Mouse (Mus musculus) heart, adult 18-20 months (tissue): Measurements from ENCODE around the gene Rpa2. TPM values are rescaled to one million over a fixed set of nuclear protein-coding genes. Genes with fewer than 3 reads are reported as not detected.
"Not testable (repeated sequence)": the region's sequence is repeated elsewhere in the genome, so short reads cannot be mapped to it uniquely, and the experiment has no call there.

ENCODE experiments used
- DNase-seq, 2 experiments: peaks; one replicate each; pipeline ENCODE4 v3.0.0; 2021 to 2022; ENCODE audit warnings: mixed read lengths in 1 of 2
- total RNA-seq, 2 experiments: library from RNA; stranded (reverse); gene quantifications; 2 replicates each; pipeline ENCODE4 v1.2.3; 2021

The Rpa2 gene
- total RNA-seq, 2 experiments from 2014 or later: 11.8 to 14.1 TPM

DNA sequence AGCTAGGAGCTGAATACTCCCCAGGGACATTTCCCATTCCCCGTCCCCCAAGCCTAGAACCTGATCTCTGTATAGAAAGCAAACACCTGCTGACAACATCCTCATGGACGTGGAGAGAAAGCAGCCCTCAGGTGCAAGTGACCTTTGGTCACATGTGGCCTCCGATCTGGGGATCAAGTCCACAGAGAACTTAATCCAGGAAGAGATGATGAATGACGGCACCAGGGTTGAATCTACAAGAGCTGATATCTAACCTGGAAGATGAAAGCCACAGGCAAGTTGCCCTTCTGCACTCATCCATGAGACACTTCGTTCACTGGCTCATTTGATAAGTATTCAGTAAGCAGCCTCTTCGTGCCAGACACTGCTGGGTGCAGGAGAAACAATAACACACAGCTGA, 5.5 kb upstream of the Rpa2 start:
- DNase-seq: no peak

DNA sequence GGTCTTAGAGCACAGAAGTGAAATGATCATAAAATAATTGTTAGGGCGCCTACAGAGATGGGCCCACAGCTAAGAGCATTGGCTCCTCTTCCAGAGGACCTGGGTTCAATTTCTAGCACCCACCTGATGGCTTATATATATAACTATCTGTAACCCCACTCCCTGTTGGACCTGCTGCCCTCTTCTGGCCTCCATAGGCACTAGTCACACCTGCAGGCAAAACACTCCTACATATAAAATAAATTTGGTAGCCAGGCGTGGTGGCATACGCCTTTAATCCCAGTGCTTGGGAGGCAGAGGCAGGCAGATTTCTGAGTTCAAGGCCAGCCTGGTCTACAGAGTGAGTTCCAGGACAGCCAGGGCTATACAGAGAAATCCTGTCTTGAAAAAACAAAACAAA, 5.0 kb upstream of the Rpa2 start:
- DNase-seq: not testable (repeated sequence)

DNA sequence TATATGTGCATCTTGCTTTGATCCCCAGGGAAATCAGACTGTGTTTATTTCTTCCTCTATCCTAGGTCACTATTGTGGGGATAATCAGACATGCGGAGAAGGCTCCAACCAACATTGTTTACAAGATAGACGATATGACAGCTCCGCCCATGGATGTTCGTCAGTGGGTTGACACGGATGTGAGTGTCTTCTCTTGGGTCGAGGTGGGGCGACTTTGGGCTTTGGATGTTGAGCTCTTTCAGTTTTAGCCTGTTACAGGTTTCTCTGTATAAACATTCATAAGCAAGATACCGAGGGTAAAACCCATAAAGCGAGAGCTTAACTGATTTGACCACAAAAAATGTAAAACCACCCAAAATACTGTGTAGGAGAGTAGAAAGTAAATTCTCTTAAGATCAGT, 3.6 kb downstream of the Rpa2 start:
- DNase-seq: no peak

DNA sequence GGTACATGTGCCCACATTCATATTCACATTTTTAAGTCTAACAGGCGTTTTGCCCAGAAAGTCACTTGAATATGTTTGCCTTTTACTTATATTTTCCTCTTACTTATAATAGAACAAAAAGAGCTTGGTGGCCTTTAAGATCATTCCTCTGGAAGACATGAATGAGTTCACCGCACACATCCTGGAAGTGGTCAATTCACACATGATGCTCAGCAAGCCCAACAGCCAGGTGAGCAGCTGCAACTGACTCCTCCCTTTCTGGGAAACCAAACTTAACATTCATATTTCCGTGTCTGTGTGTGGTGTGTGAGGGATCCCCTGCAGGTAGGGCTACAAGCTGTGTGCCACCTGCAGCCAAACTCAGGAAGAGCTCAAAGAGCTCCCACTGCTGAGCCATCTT, 6.8 kb downstream of the Rpa2 start:
- no peak for DNase-seq

DNA sequence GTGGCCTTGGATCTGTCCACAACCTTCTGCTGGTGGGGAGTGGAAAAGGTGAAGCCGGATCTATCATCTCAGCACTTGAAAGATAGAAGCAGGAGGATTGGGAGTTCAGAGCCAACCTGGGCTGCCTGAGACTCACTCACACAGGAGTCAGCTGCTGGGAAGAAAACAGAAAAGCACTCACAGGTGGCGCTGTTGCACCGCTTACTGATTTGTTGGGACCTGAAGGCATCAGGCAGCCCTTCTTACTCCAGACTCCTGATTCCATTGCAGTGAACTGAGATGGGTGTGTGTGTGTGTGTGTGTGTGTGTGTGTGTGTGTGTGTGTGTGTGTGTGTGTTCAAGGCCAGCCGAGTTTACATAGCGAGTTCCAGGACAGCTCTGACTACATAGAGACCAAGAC, 8.6 kb downstream of the Rpa2 start:
- DNase-seq: peak; percentile 75 to 82

DNA sequence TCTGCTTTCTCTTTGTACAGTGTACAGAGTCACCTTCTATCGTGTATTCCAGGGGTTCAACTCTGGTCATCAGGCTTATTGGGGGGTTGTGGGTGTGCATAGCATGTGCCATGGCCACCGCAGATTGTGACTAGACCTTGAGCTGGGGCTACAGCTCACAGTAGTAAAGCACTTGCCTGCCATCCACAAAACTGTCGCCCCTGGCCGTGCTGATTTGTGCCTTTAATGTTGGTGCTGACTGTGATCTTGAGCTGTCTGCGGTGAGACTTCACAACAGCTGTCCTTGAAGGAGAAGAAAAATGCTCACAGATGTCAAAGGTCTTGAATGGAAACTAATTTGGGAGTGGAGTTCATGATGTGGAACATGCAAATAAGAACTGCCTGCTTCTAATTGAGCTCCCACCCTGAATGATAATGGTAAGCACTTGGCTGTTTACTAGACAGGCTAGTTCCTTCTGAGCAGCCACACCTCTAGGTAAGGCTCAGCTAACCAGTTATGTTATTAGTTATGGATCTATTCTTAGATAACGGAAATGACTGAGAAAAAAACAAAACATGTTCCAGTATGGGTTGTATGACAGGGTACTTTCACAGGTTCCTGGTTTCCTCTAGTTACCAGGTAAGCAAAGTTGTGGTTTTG, 10.6 kb downstream of the Rpa2 start:
- no peak for DNase-seq

DNA sequence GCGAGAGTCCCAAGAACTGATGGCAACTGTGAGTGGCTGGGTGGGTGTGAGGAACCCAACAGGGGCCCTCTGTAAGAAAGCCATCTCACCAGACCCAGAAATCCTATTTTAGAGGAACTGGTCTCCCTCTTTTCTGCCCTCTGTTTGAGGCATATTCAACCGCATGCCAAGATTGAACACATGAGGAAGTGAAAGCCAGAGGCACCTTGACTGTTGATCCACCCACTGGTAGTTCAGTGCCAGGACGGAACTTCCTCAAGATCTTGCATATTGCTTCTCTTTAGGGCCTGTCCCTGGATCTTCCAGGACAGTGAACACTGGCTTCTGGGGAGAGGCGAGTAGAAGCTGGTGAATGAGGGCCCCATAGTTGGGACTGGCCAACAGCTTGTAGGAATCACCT, 12.2 kb downstream of the Rpa2 start:
- peak in 1 of 2 experiments; percentile 63 for DNase-seq

DNA sequence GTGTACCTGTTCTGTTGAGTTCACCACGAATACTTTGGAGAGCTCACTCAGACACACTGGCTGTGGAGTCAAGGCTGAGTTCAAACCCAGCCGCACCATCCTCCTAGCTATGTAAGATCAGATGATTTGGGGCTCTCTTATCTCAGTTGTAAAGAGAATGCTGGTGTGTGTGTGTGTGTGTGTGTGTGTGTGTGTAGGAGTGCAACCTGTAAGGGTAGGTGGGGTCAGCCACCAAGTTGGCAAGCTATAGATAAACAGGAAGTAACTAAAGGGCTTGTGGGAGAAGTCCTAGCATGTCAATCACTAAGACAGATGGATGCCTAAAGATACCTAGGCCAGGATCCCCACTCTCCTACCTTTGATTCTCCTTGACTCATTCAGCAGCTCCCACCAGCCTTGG, 15.6 kb downstream of the Rpa2 start:
- DNase-seq: no peak

DNA sequence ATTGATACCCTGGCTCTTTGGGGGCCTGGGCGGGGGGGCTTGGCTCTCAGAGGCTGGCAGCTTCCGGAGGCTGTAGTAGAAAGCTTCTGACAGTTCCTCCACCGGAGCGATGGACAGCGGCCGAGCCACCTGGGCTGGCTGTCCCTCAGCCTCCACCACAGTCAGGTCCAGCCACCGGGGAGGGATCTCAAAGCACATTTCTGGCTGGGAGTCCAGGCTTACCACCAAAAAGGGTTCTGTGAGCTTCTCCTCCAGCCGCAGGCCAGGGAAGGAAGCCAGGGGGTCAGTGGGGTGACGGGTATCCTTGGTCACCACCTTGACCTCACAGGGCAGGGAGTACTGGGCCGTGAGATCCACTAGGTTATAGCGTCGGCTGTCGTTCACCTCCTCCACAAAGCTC, 17.1 kb downstream of the Rpa2 start:
- no peak for DNase-seq

DNA sequence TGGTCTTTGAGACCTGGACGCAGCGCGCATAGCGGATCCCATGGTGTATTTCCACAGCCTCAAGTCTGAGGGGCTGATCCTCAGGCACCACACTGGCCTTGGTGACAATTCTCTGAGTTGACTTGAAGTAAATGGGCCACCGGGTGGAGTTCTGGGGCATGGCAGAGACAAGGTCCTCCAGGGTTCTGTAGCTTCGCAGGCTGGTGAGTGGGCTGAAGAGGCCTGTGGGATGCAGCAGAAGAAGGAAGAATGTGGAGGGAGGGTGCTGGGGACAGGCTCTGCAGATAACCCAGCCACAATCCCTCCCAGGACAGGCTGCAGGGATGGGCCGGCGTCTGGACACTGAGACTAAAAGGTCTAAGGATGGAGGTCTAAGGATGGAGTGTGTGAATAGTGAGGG, 21.6 kb downstream of the Rpa2 start:
- DNase-seq: no peak

DNA sequence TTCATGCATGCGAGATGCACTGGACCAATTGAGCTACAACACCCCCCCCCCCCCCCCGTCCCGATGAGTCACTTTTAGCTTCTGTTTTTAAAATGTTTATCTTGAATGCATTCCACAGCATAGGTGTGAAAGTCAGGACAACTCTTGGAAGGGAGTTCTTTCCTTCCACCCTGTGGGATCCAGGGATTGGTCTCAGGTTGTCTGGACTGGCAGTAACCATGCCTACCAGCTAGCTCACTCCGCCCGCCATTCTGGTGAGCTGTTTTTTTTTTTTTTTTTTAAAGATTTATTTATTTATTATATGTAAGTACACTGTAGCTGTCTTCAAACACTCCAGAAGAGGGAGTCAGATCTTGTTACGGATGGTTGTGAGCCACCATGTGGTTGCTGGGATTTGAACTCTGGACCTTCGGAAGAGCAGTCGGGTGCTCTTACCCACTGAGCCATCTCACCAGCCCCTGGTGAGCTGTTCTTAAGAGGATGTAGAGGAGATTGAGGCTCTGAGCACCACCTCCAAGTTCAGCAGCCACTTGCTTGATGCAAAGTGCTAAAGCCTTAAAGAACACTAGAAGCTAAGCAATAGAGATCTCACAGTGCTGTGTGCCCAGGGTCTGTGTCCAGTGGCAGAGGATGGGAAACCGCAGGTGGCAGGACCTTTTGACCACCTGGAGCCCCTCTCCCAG, 25.3 kb downstream of the Rpa2 start:
- not testable (repeated sequence) for DNase-seq

DNA sequence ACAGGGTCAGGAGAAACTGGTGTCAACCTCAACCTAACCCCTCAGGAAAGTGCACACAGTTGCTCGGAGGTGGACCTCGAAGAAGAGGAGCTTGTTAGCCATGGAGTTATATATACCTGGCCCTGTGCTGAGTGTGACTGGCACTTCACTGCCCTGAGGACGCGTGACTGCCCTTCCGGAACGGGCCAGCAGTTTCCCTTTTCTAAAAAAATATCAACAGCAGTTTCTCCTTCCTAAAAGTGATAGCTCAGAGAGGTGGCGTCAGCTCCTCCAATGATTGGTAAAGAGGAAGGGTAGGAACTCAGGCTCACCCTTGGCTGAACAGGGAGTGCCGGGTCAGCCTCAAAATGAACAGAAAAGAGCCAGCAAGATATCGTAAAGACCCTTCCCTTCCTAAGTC, 25.9 kb downstream of the Rpa2 start:
- peak; percentile 21 to 65 for DNase-seq

DNA sequence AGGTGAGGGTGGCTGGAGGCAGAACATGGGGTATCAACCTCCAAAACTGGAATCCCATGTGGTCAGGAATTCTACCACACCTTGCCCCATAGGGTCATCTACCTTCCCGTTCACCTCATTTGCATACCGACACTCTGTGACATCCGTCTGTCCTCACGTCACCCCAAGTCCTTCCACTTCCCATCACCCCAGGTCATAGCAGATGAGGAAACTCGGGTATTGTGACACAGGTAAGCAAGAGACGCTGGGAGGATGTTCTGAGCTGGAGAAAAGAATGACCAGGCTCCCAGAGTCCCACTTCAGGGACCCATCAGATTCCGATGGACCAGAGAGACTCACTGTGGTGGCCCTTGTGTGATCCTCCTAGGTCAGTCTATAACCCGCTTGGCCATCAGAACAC, 26.6 kb downstream of the Rpa2 start:
- DNase-seq: no peak

DNA sequence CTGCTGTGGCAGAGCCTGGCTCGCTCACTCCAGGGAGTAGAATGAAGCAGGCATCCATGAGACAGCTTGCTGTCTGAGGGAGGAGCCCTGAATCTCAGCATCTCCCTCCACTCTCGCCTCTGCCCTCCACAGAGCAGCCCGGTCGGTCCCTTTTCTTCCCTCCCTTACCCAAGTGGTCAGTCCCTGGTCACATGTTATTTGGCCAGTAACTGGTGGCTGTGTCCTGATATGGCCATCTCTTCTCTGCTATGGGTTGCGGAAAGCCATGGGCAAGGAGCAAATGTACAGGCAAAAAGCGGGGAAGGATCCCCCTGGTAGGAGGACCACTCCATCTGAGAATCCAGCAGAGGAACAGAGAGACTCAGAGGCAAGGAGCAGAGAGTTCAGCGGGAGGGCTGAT, 27.0 kb downstream of the Rpa2 start:
- no peak for DNase-seq

DNA sequence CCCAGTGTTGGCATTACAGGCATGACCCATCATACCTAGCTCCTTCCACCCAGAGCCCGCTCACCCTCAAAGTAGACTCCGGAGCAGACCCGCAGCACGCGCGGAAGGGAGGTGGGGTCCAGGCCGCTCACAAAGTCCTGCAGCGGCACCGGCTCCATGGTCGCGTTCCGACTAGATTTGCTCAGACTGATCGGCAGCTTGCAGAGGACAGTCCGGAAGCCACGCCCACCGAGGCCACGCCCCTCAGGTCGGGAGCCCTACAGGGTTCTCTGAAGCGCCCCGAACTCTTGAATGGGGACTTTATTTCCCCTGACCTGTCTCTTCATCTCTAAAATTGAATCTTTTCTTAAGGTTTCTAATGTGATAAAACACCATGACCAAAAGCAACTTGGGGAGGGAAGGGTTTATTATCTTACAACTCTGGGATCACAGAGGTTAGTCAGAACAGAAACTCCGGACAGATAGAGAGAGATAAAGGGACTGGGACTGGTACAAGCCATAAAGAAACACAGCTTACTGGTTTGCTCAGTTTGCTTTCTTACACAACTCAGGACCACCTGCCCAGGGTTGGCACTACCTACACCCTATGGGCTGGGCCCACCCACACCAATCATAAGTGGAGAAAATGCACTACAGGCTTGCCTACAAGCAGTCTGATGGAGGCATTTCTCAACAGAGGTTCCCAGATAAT, 28.2 kb downstream of the Rpa2 start, which contains the start of gene Themis2:
TSS of gene Themis2 (minus strand) at position 192 of the 691 bp plus-strand sequence.
- peak; percentile 85 to 89 for DNase-seq

DNA sequence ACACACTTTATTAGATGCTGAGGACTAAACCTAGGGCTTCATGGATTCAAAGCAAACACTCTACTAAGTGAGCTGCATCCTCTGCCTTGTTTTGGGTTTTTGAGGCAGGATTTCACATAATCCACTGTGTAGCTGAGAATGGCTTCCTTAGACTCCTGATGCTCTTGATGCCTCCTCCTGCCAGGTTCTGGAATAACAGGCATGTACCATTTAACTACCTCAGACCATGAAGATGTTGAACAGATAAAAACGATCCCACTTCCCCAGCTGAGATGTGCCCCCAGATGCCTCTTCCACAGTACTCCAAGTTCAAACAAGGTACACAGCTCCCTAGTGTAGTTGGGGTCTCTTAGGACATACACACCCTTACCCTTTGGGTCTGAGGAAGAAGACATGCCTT, 29.3 kb downstream of the Rpa2 start:
- DNase-seq: no peak

DNA sequence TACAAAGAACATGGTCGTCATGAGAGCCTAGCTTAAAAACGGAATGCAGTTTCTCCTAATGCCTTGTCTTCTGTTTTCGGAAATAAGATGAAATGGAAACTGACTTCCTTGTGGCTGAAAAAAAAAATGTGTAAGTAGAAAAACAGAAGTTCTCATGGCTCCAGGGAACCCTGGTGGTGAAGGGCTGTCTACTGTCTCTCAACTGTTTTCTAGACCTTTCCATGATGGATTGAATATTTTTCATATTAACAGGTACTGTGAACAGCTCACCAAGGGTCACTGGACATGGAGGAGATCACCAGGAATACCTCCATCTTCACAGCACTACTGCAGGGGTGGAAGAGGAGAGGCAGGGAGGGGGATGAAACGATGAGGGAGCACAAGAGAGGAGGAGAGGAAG, 29.9 kb downstream of the Rpa2 start:
- DNase-seq: no peak

DNA sequence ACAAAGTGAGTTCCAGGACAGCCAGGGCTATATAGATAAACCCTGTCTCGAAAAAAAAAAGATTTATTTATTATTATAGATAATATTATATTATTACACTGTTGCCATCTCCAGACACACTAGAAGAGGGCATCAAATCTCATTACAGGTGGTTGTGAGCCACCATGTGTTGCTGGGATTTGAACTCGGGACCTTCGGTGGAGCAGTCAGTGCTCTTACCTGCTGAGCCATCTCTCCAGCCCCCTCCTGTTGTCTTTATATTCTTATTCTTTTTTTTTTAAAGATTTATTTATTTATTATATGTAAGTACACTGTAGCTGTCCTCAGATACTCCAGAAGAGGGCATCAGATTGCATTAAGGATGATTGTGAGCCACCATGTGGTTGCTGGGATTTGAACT, 30.5 kb downstream of the Rpa2 start:
- not testable (repeated sequence) for DNase-seq

DNA sequence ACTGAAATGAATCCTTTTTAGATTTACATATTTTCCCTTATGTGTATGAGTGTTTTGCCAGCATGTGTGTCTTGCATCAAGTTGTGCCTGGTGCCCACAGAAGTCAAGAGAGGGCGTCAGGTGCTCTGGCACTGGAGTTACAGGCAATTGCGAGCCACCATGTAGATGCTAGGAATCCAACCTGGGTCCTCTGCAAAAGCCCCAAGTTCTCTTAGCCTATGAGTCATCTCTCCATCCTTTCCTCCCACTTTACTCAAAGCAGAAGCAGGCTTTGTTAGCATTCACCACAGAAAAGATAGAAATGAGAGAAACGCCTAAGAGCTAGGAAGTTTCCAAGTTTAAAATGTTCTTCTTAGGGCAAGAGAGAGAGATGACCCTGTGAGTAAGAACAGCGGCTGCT, 31.7 kb downstream of the Rpa2 start:
- DNase-seq: no peak

DNA sequence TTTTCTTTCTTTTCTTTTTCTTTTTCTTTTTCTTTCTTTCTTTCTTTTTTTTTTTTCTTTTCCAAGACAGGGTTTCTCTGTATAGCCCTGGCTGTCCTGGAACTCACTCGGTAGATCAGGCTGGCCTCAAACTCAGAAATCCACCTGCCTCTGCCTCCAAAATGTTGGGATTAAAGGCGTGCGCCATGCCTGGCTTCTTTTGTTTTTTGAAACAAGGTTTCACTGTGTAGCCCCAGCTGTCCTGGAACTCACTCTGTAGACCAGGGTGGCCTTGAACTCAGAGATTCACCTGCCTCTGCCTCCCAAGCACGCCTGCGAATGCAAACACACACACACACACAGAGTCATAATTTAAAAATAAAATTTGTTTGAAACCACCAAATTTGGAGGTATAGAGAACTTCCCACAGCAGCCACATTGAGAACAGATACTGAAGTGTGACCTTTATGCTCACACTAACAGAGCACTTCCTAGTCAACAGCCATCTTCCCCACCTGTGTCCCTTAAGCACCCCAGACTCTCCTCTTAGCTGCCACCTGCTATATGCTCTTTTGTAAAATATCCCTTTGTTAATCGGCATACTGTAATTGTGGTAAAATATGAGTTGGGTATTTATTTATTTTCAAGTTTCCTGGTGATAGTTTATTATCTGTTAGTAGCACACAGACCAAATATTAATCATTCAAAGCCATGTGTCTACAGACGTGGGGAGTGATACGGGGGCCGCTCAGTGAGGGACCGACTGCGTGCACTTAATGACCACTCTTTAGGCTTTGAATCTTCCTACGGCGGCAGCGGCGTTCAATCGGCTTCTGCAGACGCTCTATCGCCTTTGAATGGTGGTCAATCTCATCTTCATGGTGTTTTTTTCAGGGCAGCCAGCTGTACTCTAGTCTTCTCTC, 33.3 kb downstream of the Rpa2 start:
- DNase-seq: no peak

DNA sequence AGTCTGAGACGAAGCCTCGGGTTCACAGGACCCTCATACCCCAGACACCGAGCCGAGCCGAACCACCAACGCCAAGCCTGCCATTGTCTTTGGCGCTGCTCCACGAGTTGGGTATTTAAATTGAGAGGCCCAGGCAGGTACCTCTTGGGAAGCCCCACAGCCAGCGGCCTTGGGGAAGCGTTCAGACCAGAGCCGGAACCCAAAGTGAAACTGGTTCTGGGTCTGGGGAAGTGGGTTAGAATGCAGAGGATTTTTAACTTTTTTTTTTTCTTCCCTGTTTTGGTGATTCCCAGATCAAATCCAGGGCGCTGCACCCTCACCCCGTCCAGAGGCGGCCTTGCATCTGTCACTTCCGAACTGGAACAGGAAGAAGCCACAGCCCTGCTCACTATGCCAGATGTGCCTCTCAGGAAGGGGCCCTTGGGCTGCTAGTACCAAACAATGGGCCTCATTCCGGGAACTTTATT, 34.1 kb downstream of the Rpa2 start:
- DNase-seq: peak; percentile 49 to 81

DNA sequence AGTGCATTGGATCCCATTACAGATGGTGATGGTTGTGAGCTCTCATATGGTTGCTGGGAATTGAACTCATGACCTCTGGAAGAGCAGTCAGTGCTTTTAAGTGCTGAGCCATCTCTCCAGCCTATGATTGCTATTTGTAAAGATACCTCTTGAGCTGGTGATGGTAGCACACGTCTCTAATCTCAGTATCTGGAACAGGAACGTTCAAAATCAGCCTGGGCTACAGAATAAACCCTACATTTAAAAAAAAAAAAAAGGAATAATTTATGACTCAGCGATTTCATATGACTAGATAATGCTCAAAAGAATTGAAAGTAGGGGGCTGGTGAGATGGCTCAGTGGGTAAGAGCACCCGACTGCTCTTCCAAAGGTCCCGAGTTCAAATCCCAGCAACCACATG, 35.1 kb downstream of the Rpa2 start:
- no peak for DNase-seq
